Mouse (Mus musculus) right cerebral cortex, postnatal 14 days (tissue): Measurements from ENCODE around the gene Olfr1389.
"Not testable (repeated sequence)": the region's sequence is repeated elsewhere in the genome, so short reads cannot be mapped to it uniquely, and the experiment has no call there.

Experiments used
- DNase-seq: peaks from one replicate; pipeline ENCODE4 v3.0.0; 2022

Gene Olfr1389

GRCm38 (mm10) chr11:49422767-49423166 lies at the start of gene Olfr1389:
Gene Olfr1389, plus strand, starts transcription at chr11:49423067.
- no peak for DNase-seq

GRCm38 (mm10) chr11:49383133-49383532 lies 39.7 kb upstream of the Olfr1389 start:
- no peak for DNase-seq

- DNase-seq, result not testable (repeated sequence)
These were observed 36.7 kb upstream of the Olfr1389 start for GRCm38 (mm10) chr11:49386118-49386517.

- not testable (repeated sequence) for DNase-seq
These were observed 30.2 kb upstream of the Olfr1389 start for GRCm38 (mm10) chr11:49392707-49393106.

- DNase-seq, result no peak
These were observed 16.1 kb upstream of the Olfr1389 start for GRCm38 (mm10) chr11:49406784-49407183.

- no peak for DNase-seq
These were observed 12.3 kb upstream of the Olfr1389 start for GRCm38 (mm10) chr11:49410540-49410939.

- no peak for DNase-seq
These were observed 2.5 kb downstream of the Olfr1389 start for GRCm38 (mm10) chr11:49425257-49425927.

- no peak for DNase-seq
These were observed 6.8 kb downstream of the Olfr1389 start for GRCm38 (mm10) chr11:49429641-49430040.

- no peak for DNase-seq
These were observed 13.5 kb downstream of the Olfr1389 start, which contains the start of gene Olfr1388 for GRCm38 (mm10) chr11:49436411-49436810. Gene Olfr1388, plus strand, starts transcription at chr11:49436624.

GRCm38 (mm10) chr11:49455043-49455442 lies 32.2 kb downstream of the Olfr1389 start, which contains the start of gene Olfr1387:
Gene Olfr1387, plus strand, starts transcription at chr11:49455343.
- no peak for DNase-seq

- not testable (repeated sequence) for DNase-seq
These were observed 41.9 kb downstream of the Olfr1389 start, which contains the start of gene Olfr1386 for GRCm38 (mm10) chr11:49464746-49465145. Gene Olfr1386, plus strand, starts transcription at chr11:49465046.
